Mouse (Mus musculus) heart, embryonic 16.5 days (tissue): Measurements from ENCODE around the gene Syt9. TPM values are rescaled to one million over a fixed set of nuclear protein-coding genes. Genes with fewer than 3 reads are reported as not detected.

Source experiments
- polyA plus RNA-seq: library from polyadenylated mRNA; unstranded; fragments of >200 nt; fragmentation: Nextera tagmentation; extraction: Ambion mirVana; gene quantifications from 2 replicates; pipeline ENCODE4 v1.2.1, GENCODE M21; 2015

The Syt9 gene
- polyA plus RNA-seq, 1 experiment from 2014 or later: 0.33 TPM

Other genes with a start within 250 kb of the Syt9 start
- gene Olfr715, start 239.6 kb upstream of the Syt9 start, polyA plus RNA-seq: not detected in 2 replicates
- not detected in 2 replicates for gene Olfr716, start 232.4 kb upstream of the Syt9 start, polyA plus RNA-seq
- gene Nlrp14, start 203.7 kb upstream of the Syt9 start, polyA plus RNA-seq: not detected in 2 replicates
- gene Rbmxl2, start 161.3 kb upstream of the Syt9 start, polyA plus RNA-seq: not detected in 2 replicates
- gene Olfml1, start 196.7 kb downstream of the Syt9 start, polyA plus RNA-seq: 6.6 and 7.5 TPM in 2 replicates
- 5.6 and 5.9 TPM in 2 replicates for gene Ppfibp2, start 224.5 kb downstream of the Syt9 start, polyA plus RNA-seq